Mouse (Mus musculus) liver, adult 2 months (tissue): ENCODE data around the gene Zfp36l1.

Experiments used
- CTCF ChIP-seq: fragments of 200-500 bp; IDR thresholded peaks from 2 replicates; pipeline ENCODE4 v1.5.1; 2011; ENCODE audit warnings: low read depth, low read length, control low read depth
- POLR2A ChIP-seq: fragments of 200-500 bp; IDR thresholded peaks from 2 replicates; pipeline ENCODE4 v1.6.1; 2011; ENCODE audit warnings: low read length, control low read depth; ENCODE audit not compliant: insufficient read depth; ENCODE audit errors: extremely low read depth

GRCm38 (mm10) chr12:80135173-80135572 lies 22.4 kb upstream of the Zfp36l1 start:
- TF ChIP-seq CTCF (no peak), POLR2A (no peak)
